Mouse (Mus musculus): Measurements from ENCODE around the gene Wdr20. TPM values are rescaled to one million over a fixed set of nuclear protein-coding genes. Genes with fewer than 3 reads are reported as not detected.

The Wdr20 gene
- total and polyA plus RNA-seq, 3 experiments, result 18.8 to 25.8 TPM; not detected in 1

GRCm38 (mm10) chr12:110797202-110797601, 59.5 kb downstream of the Wdr20 start:
- Histone ChIP-seq H3K4me1 (ENCODE audit: control insufficient read depth in 1 of 2, insufficient read depth in 2 of 2, low read length in 2 of 2) (no peaks in the 10 kb centered on the region), H3K9ac (ENCODE audit: control insufficient read depth, low read depth, low read length, poor library complexity, severe bottlenecking) (no peak overlapping the region), H3K9me3 (replicated peaks; ENCODE audit: insufficient read depth, low read length) (no peaks in the 10 kb centered on the region), H3K79me2 (ENCODE audit: control insufficient read depth, insufficient read depth, low read length, poor library complexity) (no peaks in the 10 kb centered on the region), H3K27ac (ENCODE audit: control insufficient read depth, low read depth, low read length) (no peak overlapping the region), H3K27me3 (ENCODE audit: control insufficient read depth in 1 of 2, insufficient read depth in 2 of 2, low read length in 2 of 2) (no peaks in the 10 kb centered on the region), H3K4me3 (ENCODE audit: control insufficient read depth in 1 of 2, insufficient read depth in 1 of 2, low read depth in 2 of 2, low read length in 2 of 2) (no peak overlapping the region), H3K36me3 (ENCODE audit: control insufficient read depth in 1 of 2, insufficient read depth in 2 of 2, low read length in 2 of 2) (no peaks in the 10 kb centered on the region; a peak in 1 of 4 replicates)
- DNase-seq (ENCODE audit: low read depth, low spot score), result no peak
- no peak for TF ChIP-seq SMC3 (IDR thresholded peaks at IDR 0.05; ENCODE audit: low read depth, low read length)
- TF ChIP-seq ZNF384 (IDR thresholded peaks at IDR 0.05; ENCODE audit: low read depth, low read length), result no peak
- TF ChIP-seq UBTF (IDR thresholded peaks at IDR 0.05; ENCODE audit: borderline replicate concordance, insufficient read depth, low read depth, low read length), result no peak
- no peak for TF ChIP-seq GABPA (IDR thresholded peaks at IDR 0.05; ENCODE audit: low read depth, low read length)
- no peak for TF ChIP-seq RAD21 (IDR thresholded peaks at IDR 0.05; ENCODE audit: low read depth, low read length)
- no peak for TF ChIP-seq ZKSCAN1 (IDR thresholded peaks at IDR 0.05; ENCODE audit: low read depth, low read length)
- no peak for TF ChIP-seq RCOR1 (IDR thresholded peaks at IDR 0.05; ENCODE audit: low read depth, low read length)
- no peak for TF ChIP-seq NRF1 (IDR thresholded peaks at IDR 0.05; ENCODE audit: insufficient read depth, low read depth, low read length, poor library complexity, severe bottlenecking)
- TF ChIP-seq EP300 (IDR thresholded peaks at IDR 0.05; ENCODE audit: low read depth in 1 of 2, low read length in 2 of 2), result no peak
- no peak for TF ChIP-seq HCFC1 (IDR thresholded peaks at IDR 0.05; ENCODE audit: low read depth, low read length)
- TF ChIP-seq MYB (IDR thresholded peaks at IDR 0.05; ENCODE audit: low read depth, low read length), result no peak
- TF ChIP-seq USF2 (IDR thresholded peaks at IDR 0.05; ENCODE audit: borderline replicate concordance in 1 of 2, insufficient read depth in 1 of 2, low read depth in 1 of 2, low read length in 2 of 2), result no peak
- TF ChIP-seq E2F4 (IDR thresholded peaks at IDR 0.05; ENCODE audit: borderline replicate concordance, low read depth, low read length), result no peak
- no peak for TF ChIP-seq TCF12 (IDR thresholded peaks at IDR 0.05; ENCODE audit: low read depth, low read length)

DNA sequence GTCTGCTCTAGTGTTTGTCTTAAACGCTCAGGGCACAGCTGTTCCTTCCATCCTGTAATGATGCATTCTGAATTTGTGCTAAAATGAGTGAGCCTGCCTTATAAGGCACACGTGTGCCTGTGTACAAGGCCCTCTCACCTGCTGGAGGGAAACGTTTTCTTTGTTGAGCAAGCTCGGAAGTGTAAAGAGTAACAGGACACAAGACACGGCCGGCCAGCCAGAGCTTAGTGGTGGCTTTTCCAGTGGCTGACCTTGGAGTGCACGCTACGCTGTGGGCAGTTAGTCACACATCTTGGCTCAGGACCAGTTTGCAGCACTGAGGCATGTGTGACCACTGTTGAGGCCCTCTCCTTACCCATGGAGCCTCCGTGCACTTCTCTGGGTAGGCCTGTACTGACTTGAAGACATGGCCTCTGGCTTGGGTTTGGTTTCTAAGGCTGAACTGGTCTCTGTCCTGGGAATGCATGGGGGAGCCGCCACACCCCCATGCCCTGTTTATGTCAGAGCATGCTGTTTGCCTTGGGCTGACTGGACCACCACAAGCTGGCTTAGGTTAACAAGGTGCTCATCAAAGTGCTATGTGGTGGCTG, 60.2 kb downstream of the Wdr20 start:
- Histone ChIP-seq H3K9me3 (replicated peaks; ENCODE audit: insufficient read depth, low read length) (no peaks in the 10 kb centered on the region), H3K27me3 (ENCODE audit: control insufficient read depth in 1 of 2, insufficient read depth in 2 of 2, low read length in 2 of 2) (no peaks in the 10 kb centered on the region), H3K4me3 (ENCODE audit: control insufficient read depth in 1 of 2, insufficient read depth in 1 of 2, low read depth in 2 of 2, low read length in 2 of 2) (no peak overlapping the region), H3K4me1 (ENCODE audit: control insufficient read depth in 1 of 2, insufficient read depth in 2 of 2, low read length in 2 of 2) (no peaks in the 10 kb centered on the region), H3K27ac (ENCODE audit: control insufficient read depth, low read depth, low read length) (no peak overlapping the region), H3K79me2 (ENCODE audit: control insufficient read depth, insufficient read depth, low read length, poor library complexity) (no peaks in the 10 kb centered on the region), H3K36me3 (ENCODE audit: control insufficient read depth in 1 of 2, insufficient read depth in 2 of 2, low read length in 2 of 2) (no peaks in the 10 kb centered on the region; a peak in 1 of 4 replicates), H3K9ac (ENCODE audit: control insufficient read depth, low read depth, low read length, poor library complexity, severe bottlenecking) (no peak overlapping the region)
- DNase-seq (ENCODE audit: low read depth, low spot score), result no peak
- no peak for TF ChIP-seq POLR2AphosphoS2 (IDR thresholded peaks at IDR 0.05; ENCODE audit: low read length)
- TF ChIP-seq HCFC1 (IDR thresholded peaks at IDR 0.05; ENCODE audit: low read depth, low read length), result no peak
- TF ChIP-seq RCOR1 (IDR thresholded peaks at IDR 0.05; ENCODE audit: low read depth, low read length), result no peak
- TF ChIP-seq JUND (IDR thresholded peaks at IDR 0.05; ENCODE audit: low read depth, low read length), result no peak
- TF ChIP-seq UBTF (IDR thresholded peaks at IDR 0.05; ENCODE audit: borderline replicate concordance, insufficient read depth, low read depth, low read length), result no peak
- TF ChIP-seq POLR2AphosphoS5 (IDR thresholded peaks at IDR 0.05; ENCODE audit: borderline replicate concordance, low read depth, low read length), result no peak
- TF ChIP-seq GABPA (IDR thresholded peaks at IDR 0.05; ENCODE audit: low read depth, low read length), result no peak
- no peak for TF ChIP-seq CHD1 (IDR thresholded peaks at IDR 0.05; ENCODE audit: low read depth, low read length)
- no peak for TF ChIP-seq EP300 (IDR thresholded peaks at IDR 0.05; ENCODE audit: low read depth in 1 of 2, low read length in 2 of 2)
- TF ChIP-seq USF1 (IDR thresholded peaks at IDR 0.05; ENCODE audit: low read depth, low read length), result no peak
- no peak for TF ChIP-seq ETS1 (IDR thresholded peaks at IDR 0.05; ENCODE audit: low read depth, low read length)
- TF ChIP-seq MYC (IDR thresholded peaks at IDR 0.05; ENCODE audit: low read depth, low read length), result no peak
- TF ChIP-seq BHLHE40 (IDR thresholded peaks at IDR 0.05; ENCODE audit: borderline replicate concordance, low read depth, low read length), result no peak
- TF ChIP-seq MAFK (IDR thresholded peaks at IDR 0.05; ENCODE audit: borderline replicate concordance, low read depth, low read length), result no peak
- TF ChIP-seq NELFE (IDR thresholded peaks at IDR 0.05; ENCODE audit: low read depth, low read length), result no peak
- TF ChIP-seq RAD21 (IDR thresholded peaks at IDR 0.05; ENCODE audit: low read depth, low read length), result no peak
- no peak for TF ChIP-seq MAZ (IDR thresholded peaks at IDR 0.05; ENCODE audit: low read depth, low read length)
- TF ChIP-seq GATA1 (IDR thresholded peaks at IDR 0.05; ENCODE audit: low read depth, low read length), result no peak

Measured in MEL (cell line).